Mouse (Mus musculus) heart, adult 2 months (tissue): Measurements from ENCODE around the gene Mrps6.

ENCODE experiments used
- CTCF ChIP-seq: fragments of 200-600 bp; IDR thresholded peaks from 2 replicates; pipeline ENCODE4 v1.8.1; 2022; ENCODE audit warnings: antibody characterized with exemption, mild to moderate bottlenecking, moderate library complexity
- EP300 ChIP-seq: fragments of 200-500 bp; IDR thresholded peaks from 2 replicates; pipeline ENCODE4 v1.6.1; 2011; ENCODE audit warnings: low read depth, low read length, control low read depth; ENCODE audit not compliant: insufficient read depth
- POLR2A ChIP-seq: fragments of 200-500 bp; IDR thresholded peaks from 2 replicates; pipeline ENCODE4 v1.6.1; 2011; ENCODE audit warnings: mild to moderate bottlenecking, low read depth, low read length, control low read depth; ENCODE audit not compliant: insufficient read depth

- TF ChIP-seq POLR2A (no peak), CTCF (no peak), EP300 (no peak)
These were observed 20.0 kb upstream of the Mrps6 start for GRCm38 (mm10) chr16:92037891-92038607.
